28 mouse cellular contexts compared by ENCODE assay signal in genomic region chr17:30878626-30879025, GRCm38 (mm10). TPM values are rescaled to one million over a fixed set of nuclear protein-coding genes. Genes with fewer than 3 reads are reported as not detected.
A peak's percentile ranks its signal among the peaks of the same experiment; 100 is the strongest.
DNase-seq lines count a peak whose midpoint lies in the region; ATAC-seq lines count a peak whose summit lies in the region.
"Had no signal": no experiment of that assay in that cellular context is flagged by ENCODE, and none has a peak within 500 bp of the region (broad histone marks: within the 10 kb centered on the region; RNA-seq: fewer than 3 reads in every experiment).

No protein-coding gene starts in this region.

- H3K9me3 ChIP-seq in lung, embryonic 16.5 days (ENCODE audit: control insufficient read depth, low read length) = peaks cover 8% of the 10 kb centered on the region; the same call in 1 of the 2 replicates
- H3K9me3 ChIP-seq: embryonic facial prominence, embryonic 12.5 days; intestine, embryonic 15.5 days; liver, embryonic 15.5 days; neural tube, embryonic 13.5 days; stomach, embryonic 15.5 days had no signal

- no peaks in the 10 kb centered on the region; the same call in 1 of the 2 replicates for H3K36me3 ChIP-seq in lung, embryonic 16.5 days (ENCODE audit: control insufficient read depth, insufficient read depth, low read length)
- H3K36me3 ChIP-seq: embryonic facial prominence, embryonic 12.5 days; intestine, embryonic 15.5 days; liver, embryonic 15.5 days; midbrain, embryonic 12.5 days; neural tube, embryonic 13.5 days; stomach, embryonic 15.5 days had no signal

- H3K4me3 ChIP-seq in lung, embryonic 16.5 days (ENCODE audit: low read length) = no peak overlapping the region
- H3K4me3 ChIP-seq: embryonic facial prominence, embryonic 12.5 days; intestine, embryonic 15.5 days; layer of hippocampus, adult 2 months; liver, embryonic 15.5 days; midbrain, embryonic 12.5 days; neural tube, embryonic 13.5 days; stomach, embryonic 15.5 days had no signal

- 0 out of 2 replicates have a peak overlapping the region, but pooled peaks have one; percentile 16 for H3K27ac ChIP-seq in lung, embryonic 16.5 days (ENCODE audit: low read length)
- H3K27ac ChIP-seq: embryonic facial prominence, embryonic 12.5 days; hindbrain, postnatal 0 days; intestine, embryonic 15.5 days; layer of hippocampus, adult 2 months; liver, embryonic 15.5 days; midbrain, embryonic 12.5 days; neural tube, embryonic 13.5 days; stomach, embryonic 15.5 days had no signal

- H3K4me1 ChIP-seq in lung, embryonic 16.5 days (replicated peaks; ENCODE audit: control insufficient read depth, insufficient read depth, low read length) = peaks cover 11% of the 10 kb centered on the region
- H3K4me1 ChIP-seq: embryonic facial prominence, embryonic 12.5 days; intestine, embryonic 15.5 days; liver, embryonic 15.5 days; stomach, embryonic 15.5 days had no signal

- DNase-seq in lung, adult 18-20 months = no peak
- DNase-seq in ES-CJ7 (ENCODE audit: low read depth, low spot score) (peak; percentile 97), MEL-GATA-1-ER (ENCODE audit: extremely low read depth, low read depth) (peak; percentile 58)
- DNase-seq in lung, postnatal 36 days = peak; percentile 40
- DNase-seq in layer of hippocampus, postnatal 14 days (ENCODE audit: low spot score in 2 of 2) = no peak
- DNase-seq in spleen, postnatal 4 days (ENCODE audit: low spot score in 2 of 2) = no peak
- DNase-seq: adrenal gland, postnatal 10 days; B cell, adult 2 months; cerebellum, adult 11-12 months; cerebellum, adult 9-11 months; embryo, embryonic 11 days; gastrocnemius, postnatal 14 days; heart, postnatal 14 days; kidney, adult 2 months; kidney, postnatal 36 days; left cerebral cortex, postnatal 4 days; right cerebral cortex, postnatal 14 days had no signal

- H3K27me3 ChIP-seq in lung, embryonic 16.5 days (ENCODE audit: control insufficient read depth, insufficient read depth, low read depth, low read length) = no peaks in the 10 kb centered on the region; the same call in 1 of the 2 replicates
- H3K27me3 ChIP-seq: embryonic facial prominence, embryonic 12.5 days; liver, embryonic 15.5 days; neural tube, embryonic 13.5 days had no signal

- 19% methylated on average over 6 of the region's 6 CpGs for WGBS in lung, embryonic 16.5 days

- peak; percentile 21; the same call in 1 of the 2 replicates for ATAC-seq in lung, embryonic 16.5 days (ENCODE audit: low read depth)
- ATAC-seq: forebrain, embryonic 14.5 days; hindbrain, postnatal 0 days; intestine, embryonic 15.5 days had no signal

- no peak overlapping the region for H3K9ac ChIP-seq in lung, embryonic 16.5 days (ENCODE audit: low read length)
- H3K9ac ChIP-seq: embryonic facial prominence, embryonic 12.5 days; intestine, embryonic 15.5 days; liver, embryonic 15.5 days; midbrain, embryonic 12.5 days; neural tube, embryonic 13.5 days; stomach, embryonic 15.5 days had no signal

- H3K4me2 ChIP-seq in lung, embryonic 16.5 days (ENCODE audit: low read depth, low read length) = no peak overlapping the region
- H3K4me2 ChIP-seq: embryonic facial prominence, embryonic 12.5 days; intestine, embryonic 15.5 days; liver, embryonic 15.5 days; midbrain, embryonic 12.5 days; neural tube, embryonic 13.5 days; stomach, embryonic 15.5 days had no signal

RNA-seq across cellular contexts. Expression of gene Glp1r, which starts 23.0 kb away (rescaled TPM):
- polyA plus RNA-seq in lung, embryonic 16.5 days (2015; fragmentation: Nextera tagmentation; extraction: Ambion mirVana) = 12.7 and 12.9 TPM in 2 replicates
- 1 to 10 TPM; 2.8 to 3.2 TPM for total RNA-seq in layer of hippocampus, postnatal 14 days (2021)
- total RNA-seq: gastrocnemius, postnatal 14 days; granulocyte monocyte progenitor cell, adult 5-6 weeks had no signal
- polyA plus RNA-seq: embryonic facial prominence, embryonic 12.5 days; liver, embryonic 15.5 days had no signal

Comparison
In these comparisons a context has a peak if more than half of its experiments do, and no peak if none do; other contexts are left out.
1. DNase-seq: peak in ES-CJ7 (single experiment), MEL-GATA-1-ER (single experiment) and lung, postnatal 36 days (single experiment); none in lung, adult 18-20 months (0 of 2), layer of hippocampus, postnatal 14 days (0 of 2) and spleen, postnatal 4 days (0 of 2).